Mouse (Mus musculus) liver, postnatal 0 days (tissue): ENCODE measurements at regions not wholly inside any gene's neighbourhood (a gene's known extent, or its start where the extent isn't known, plus 50 kb on each side); places are given as distances from the start of the nearest gene placed in this dataset.
A peak's percentile ranks its signal among the peaks of the same experiment; 100 is the strongest.
"Not testable (repeated sequence)": the region's sequence is repeated elsewhere in the genome, so short reads cannot be mapped to it uniquely, and the experiment has no call there.

Experiments used
- ATAC-seq: fragments of 200-750 bp; cut with Nextera tagmentation; 2 replicates; pipeline ENCODE4 v1.8.0; 2017; ENCODE audit warnings: mild to moderate bottlenecking, moderate library complexity
- DNase-seq: peaks from one replicate; pipeline ENCODE4 v3.0.0-alpha.2; 2016
- H3K27ac ChIP-seq: fragments of 300-500 bp; sonication (generic); 2 replicates; pipeline ENCODE4 v1.5.1; 2014; ENCODE audit warnings: antibody characterized with exemption, moderate library complexity, mild to moderate bottlenecking, low read depth
- H3K27me3 ChIP-seq: fragments of 300-500 bp; sonication (generic); 2 replicates; pipeline ENCODE4 v1.6.1; 2014; ENCODE audit warnings: low read length, control low read depth, mixed read lengths; ENCODE audit not compliant: insufficient read depth
- H3K36me3 ChIP-seq: fragments of 300-500 bp; sonication (generic); replicated peaks from 2 replicates; pipeline ENCODE4 v1.6.1; 2014; ENCODE audit warnings: mild to moderate bottlenecking, control low read depth, low read length, moderate library complexity, mixed read lengths; ENCODE audit not compliant: insufficient read depth
- H3K4me1 ChIP-seq: fragments of 300-500 bp; sonication (generic); 2 replicates; pipeline ENCODE4 v1.6.1; 2014; ENCODE audit warnings: antibody characterized with exemption, mild to moderate bottlenecking, control low read depth; ENCODE audit not compliant: insufficient read depth
- H3K4me2 ChIP-seq: fragments of 300-500 bp; sonication (generic); 2 replicates; pipeline ENCODE4 v1.6.1; 2014; ENCODE audit warnings: low read depth, mild to moderate bottlenecking, low read length, moderate library complexity, mixed read lengths
- H3K4me3 ChIP-seq: fragments of 300-500 bp; sonication (generic); 2 replicates; pipeline ENCODE4 v1.5.1; 2014; ENCODE audit warnings: low read depth, low read length
- H3K9ac ChIP-seq: fragments of 300-500 bp; sonication (generic); replicated peaks from 2 replicates; pipeline ENCODE4 v1.6.1; 2014; ENCODE audit warnings: mild to moderate bottlenecking, moderate library complexity
- H3K9me3 ChIP-seq: fragments of 300-500 bp; sonication (generic); 2 replicates; pipeline ENCODE4 v1.6.1; 2016; ENCODE audit warnings: mild to moderate bottlenecking, control low read depth, low read length, mixed read lengths
- CTCF ChIP-seq: sonication (generic); IDR thresholded peaks from 2 replicates; pipeline ENCODE4 v1.5.1; 2016; ENCODE audit warnings: antibody characterized with exemption, low read depth
- EP300 ChIP-seq: IDR thresholded peaks from 2 replicates; pipeline ENCODE4 v1.6.1; 2016; ENCODE audit warnings: antibody characterized with exemption, low read depth, mild to moderate bottlenecking
- WGBS: fragments of 180-500 bp; shearing (Covaris S2); extraction: QIAGEN DNeasy Blood & Tissue Kit; methylation state at CpG from one replicate; pipeline ENCODE4 v1.1.7; 2014; ENCODE audit not compliant: insufficient replicate concordance; 5-methylcytosine and 5-hydroxymethylcytosine counted together

GRCm38 (mm10) chr13:57042514-57042913, 146.7 kb upstream of the Trpc7 start:
- Histone ChIP-seq H3K27ac (no peak overlapping the region), H3K4me3 (no peak overlapping the region), H3K4me2 (no peak overlapping the region), H3K9ac (no peak overlapping the region), H3K36me3 (no peaks in the 10 kb centered on the region), H3K27me3 (no peaks in the 10 kb centered on the region), H3K9me3 (no peaks in the 10 kb centered on the region), H3K4me1 (no peaks in the 10 kb centered on the region)
- 62% methylated on average over 5 of the region's 5 CpGs for WGBS
- ATAC-seq (no peak), DNase-seq (no peak)
- TF ChIP-seq CTCF (peak; percentile 37), EP300 (no peak)

DNA sequence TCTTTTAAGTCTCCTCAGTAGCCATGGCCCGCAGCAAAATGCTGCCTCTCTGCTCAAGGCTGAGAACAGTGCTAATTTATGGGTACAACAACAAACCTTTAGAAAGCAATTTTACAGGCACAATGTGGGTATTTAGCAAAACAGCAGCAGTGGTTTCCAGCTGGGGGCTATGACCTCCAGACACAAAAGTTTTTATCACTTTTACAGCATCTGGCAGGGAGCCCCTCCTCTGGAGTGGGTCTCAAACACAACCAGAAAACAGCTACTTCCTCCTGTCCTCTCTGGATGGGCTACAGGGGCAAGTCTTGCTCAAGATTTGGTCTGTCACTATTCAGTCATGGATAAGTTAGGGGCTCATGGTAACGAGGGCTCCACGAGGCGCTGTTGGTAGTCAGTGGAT, 137.1 kb upstream of the Trpc7 start:
- H3K4me1 ChIP-seq = no peaks in the 10 kb centered on the region
- H3K27ac ChIP-seq = no peak overlapping the region
- no peak overlapping the region for H3K9ac ChIP-seq
- 67% methylated on average over 4 of the region's 4 CpGs for WGBS
- H3K4me3 ChIP-seq = no peak overlapping the region
- H3K36me3 ChIP-seq = no peaks in the 10 kb centered on the region
- no peaks in the 10 kb centered on the region for H3K9me3 ChIP-seq
- no peak for DNase-seq
- ATAC-seq = no peak
- no peak overlapping the region for H3K4me2 ChIP-seq
- no peaks in the 10 kb centered on the region for H3K27me3 ChIP-seq
- TF ChIP-seq EP300 (no peak), CTCF (no peak)

GRCm38 (mm10) chr13:57017553-57018341, 122.0 kb upstream of the Trpc7 start:
- TF ChIP-seq EP300 = no peak
- TF ChIP-seq CTCF = no peak
- no peak for ATAC-seq
- H3K9ac ChIP-seq = no peak overlapping the region
- H3K36me3 ChIP-seq = no peaks in the 10 kb centered on the region
- H3K4me1 ChIP-seq = no peaks in the 10 kb centered on the region
- no peak overlapping the region for H3K4me3 ChIP-seq
- DNase-seq = no peak
- H3K4me2 ChIP-seq = no peak overlapping the region
- no peaks in the 10 kb centered on the region for H3K9me3 ChIP-seq
- WGBS = 60% methylated on average over 11 of the region's 11 CpGs
- H3K27ac ChIP-seq = no peak overlapping the region
- H3K27me3 ChIP-seq = no peaks in the 10 kb centered on the region

- Histone ChIP-seq H3K9me3 (no peaks in the 10 kb centered on the region), H3K4me2 (no peak overlapping the region), H3K27me3 (no peaks in the 10 kb centered on the region), H3K36me3 (no peaks in the 10 kb centered on the region), H3K4me1 (no peaks in the 10 kb centered on the region), H3K9ac (no peak overlapping the region), H3K4me3 (no peak overlapping the region), H3K27ac (no peak overlapping the region)
- DNase-seq = no peak
- TF ChIP-seq CTCF (no peak), EP300 (no peak)
- ATAC-seq = no peak
- 63% methylated on average over 13 of the region's 13 CpGs for WGBS
Measured at GRCm38 (mm10) chr13:57016465-57017272, 120.9 kb upstream of the Trpc7 start.

DNA sequence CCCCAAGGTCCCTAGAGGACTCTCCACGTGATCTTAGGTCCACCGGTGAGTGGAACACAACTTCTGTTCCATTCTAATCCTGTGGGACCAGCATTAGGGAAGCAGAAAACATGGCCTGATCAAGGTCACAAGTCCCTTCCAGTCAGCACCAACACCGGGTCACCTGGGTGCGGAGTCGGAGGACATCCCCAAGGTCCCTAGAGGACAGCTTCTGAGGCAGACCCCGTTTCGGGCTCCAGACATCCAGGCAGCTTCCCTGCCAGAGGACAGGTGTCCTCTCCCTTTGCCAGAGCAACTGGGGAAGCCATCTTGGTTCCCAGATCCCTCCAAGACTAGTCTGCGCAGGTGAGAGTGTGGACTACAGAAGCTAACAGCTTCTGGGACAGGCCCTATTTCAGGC, 111.4 kb upstream of the Trpc7 start:
- H3K4me1 ChIP-seq, H3K27ac ChIP-seq, ATAC-seq, H3K9me3 ChIP-seq, H3K9ac ChIP-seq, H3K27me3 ChIP-seq, H3K4me2 ChIP-seq, H3K36me3 ChIP-seq, DNase-seq, H3K4me3 ChIP-seq: not testable (repeated sequence)
- WGBS = 78% methylated on average over 8 of the region's 8 CpGs

- H3K4me1 ChIP-seq = no peaks in the 10 kb centered on the region
- ATAC-seq (no peak), DNase-seq (no peak)
- no peaks in the 10 kb centered on the region for H3K9me3 ChIP-seq
- H3K27ac ChIP-seq = no peak overlapping the region
- H3K27me3 ChIP-seq = no peaks in the 10 kb centered on the region
- H3K4me3 ChIP-seq = no peak overlapping the region
- H3K36me3 ChIP-seq = no peaks in the 10 kb centered on the region
- H3K4me2 ChIP-seq = no peak overlapping the region
- TF ChIP-seq EP300 = no peak
- TF ChIP-seq CTCF = no peak
- WGBS = 54% methylated on average over 8 of the region's 8 CpGs
- H3K9ac ChIP-seq = no peak overlapping the region
Measured at GRCm38 (mm10) chr13:57003565-57004132, 107.9 kb upstream of the Trpc7 start.
